Mouse (Mus musculus): ENCODE measurements at regions not wholly inside any gene's neighbourhood (a gene's known extent, or its start where the extent isn't known, plus 50 kb on each side); places are given as distances from the start of the nearest gene placed in this dataset.

DNA sequence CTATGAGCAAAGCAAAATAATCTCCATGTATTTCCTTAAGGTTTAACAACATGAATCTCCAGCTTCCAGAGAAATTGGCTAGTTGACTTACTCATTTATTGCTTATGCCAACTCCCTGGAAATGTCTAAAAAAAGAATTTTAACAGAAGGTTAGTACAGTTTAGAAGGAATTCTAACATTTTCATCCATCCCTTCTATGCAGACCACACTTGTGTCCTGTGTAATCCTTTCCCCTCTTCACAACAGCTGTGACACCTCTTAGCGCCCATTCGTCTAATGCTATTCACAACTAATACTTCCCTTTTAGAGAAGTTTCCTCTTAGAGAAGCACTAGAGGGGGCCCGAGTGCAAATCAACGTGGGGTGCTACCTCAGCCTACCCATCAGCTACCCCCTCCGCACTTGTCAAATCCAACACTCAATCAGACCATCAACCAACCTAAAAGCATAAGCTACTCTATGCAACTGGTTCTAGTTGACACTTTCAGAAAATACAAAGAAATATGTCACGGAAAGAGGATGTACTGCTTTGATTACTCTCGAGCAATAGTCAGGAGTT lies 428.4 kb upstream of the Mef2c start:
- Histone ChIP-seq H3K4me3 (ENCODE audit: insufficient read depth, low read length) (no peak overlapping the region), H3K27ac (ENCODE audit: insufficient read depth, low read length) (peak overlapping the region; percentile 28), H3K4me1 (ENCODE audit: control insufficient read depth, insufficient read depth, low read length) (no peaks in the 10 kb centered on the region)
- TF ChIP-seq CTCF (IDR thresholded peaks at IDR 0.05; ENCODE audit: extremely low read depth, insufficient read depth, low read length) (no peak), POLR2A (IDR thresholded peaks at IDR 0.05; ENCODE audit: extremely low read depth, insufficient read depth, low read length) (no peak)

DNA sequence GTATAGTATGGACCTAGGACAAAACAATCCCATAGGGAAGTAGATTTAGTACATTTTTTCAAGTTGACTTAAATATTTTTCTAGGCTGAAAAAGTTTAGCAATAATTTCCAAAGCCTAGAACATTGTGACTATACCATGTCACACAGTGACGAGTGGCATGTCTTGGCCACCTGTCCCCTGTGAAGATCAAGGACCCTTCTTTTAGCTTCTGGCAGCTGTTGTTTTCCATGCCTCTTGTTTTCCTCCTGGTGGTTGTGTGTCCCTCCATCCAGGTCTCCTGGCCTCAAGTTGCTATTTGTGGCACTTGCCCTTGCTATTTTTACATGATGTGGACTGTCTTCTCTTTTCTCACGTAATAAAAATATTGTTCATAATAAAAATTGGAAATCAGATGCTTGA lies 427.2 kb upstream of the Mef2c start:
- no peak for TF ChIP-seq POLR2A (IDR thresholded peaks at IDR 0.05; ENCODE audit: extremely low read depth, insufficient read depth, low read length)
- no peak for TF ChIP-seq CTCF (IDR thresholded peaks at IDR 0.05; ENCODE audit: extremely low read depth, insufficient read depth, low read length)
- H3K4me3 ChIP-seq (ENCODE audit: insufficient read depth, low read length) = no peak overlapping the region
- H3K27ac ChIP-seq (ENCODE audit: insufficient read depth, low read length) = 0 out of 2 replicates have a peak overlapping the region, but pooled peaks have one; percentile 6
- no peaks in the 10 kb centered on the region for H3K4me1 ChIP-seq (ENCODE audit: control insufficient read depth, insufficient read depth, low read length)

DNA sequence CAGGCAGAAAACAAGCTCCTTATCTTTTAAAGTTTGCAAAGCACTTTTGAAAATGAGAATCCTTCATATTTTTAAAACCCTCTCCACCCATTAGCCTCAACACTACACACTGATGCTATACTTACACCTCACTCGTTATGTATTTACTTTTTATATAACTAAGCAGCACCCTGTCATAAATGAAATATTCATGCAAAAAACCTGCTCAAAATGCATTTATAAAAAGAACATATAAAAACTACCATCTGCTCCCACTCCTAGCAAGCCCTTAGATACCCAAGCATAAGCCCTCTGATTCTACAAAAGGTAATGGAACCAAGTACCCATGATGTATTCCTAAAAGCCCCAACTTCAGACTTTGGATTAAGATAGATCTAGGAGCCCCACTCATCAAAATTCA lies 426.7 kb upstream of the Mef2c start:
- no peak overlapping the region for H3K4me3 ChIP-seq (ENCODE audit: insufficient read depth, low read length)
- no peak for TF ChIP-seq POLR2A (IDR thresholded peaks at IDR 0.05; ENCODE audit: extremely low read depth, insufficient read depth, low read length)
- no peak for TF ChIP-seq CTCF (IDR thresholded peaks at IDR 0.05; ENCODE audit: extremely low read depth, insufficient read depth, low read length)
- H3K27ac ChIP-seq (ENCODE audit: insufficient read depth, low read length) = no peak overlapping the region
- H3K4me1 ChIP-seq (ENCODE audit: control insufficient read depth, insufficient read depth, low read length) = no peaks in the 10 kb centered on the region

DNA sequence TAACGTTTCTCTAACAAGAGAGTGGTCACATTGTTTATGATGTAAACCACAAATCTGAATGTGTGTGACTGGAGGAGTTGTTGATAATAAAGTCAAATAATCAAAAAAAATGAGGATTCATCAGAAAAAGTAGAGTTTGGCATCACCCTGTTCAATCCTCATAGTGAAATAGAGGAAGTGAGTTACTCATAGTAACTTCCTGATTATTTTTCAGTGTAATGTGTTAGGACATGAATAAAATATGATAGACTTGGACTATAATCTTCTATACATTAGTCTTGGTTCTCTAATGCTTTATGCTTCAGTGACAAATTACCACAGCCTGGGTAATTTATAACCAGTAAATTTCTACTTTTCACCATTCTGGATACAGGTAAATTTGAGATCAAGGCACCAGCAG lies 424.5 kb upstream of the Mef2c start:
- Histone ChIP-seq H3K4me3 (ENCODE audit: insufficient read depth, low read length) (no peak overlapping the region), H3K4me1 (ENCODE audit: control insufficient read depth, insufficient read depth, low read length) (no peaks in the 10 kb centered on the region), H3K27ac (ENCODE audit: insufficient read depth, low read length) (no peak overlapping the region)
- TF ChIP-seq POLR2A (IDR thresholded peaks at IDR 0.05; ENCODE audit: extremely low read depth, insufficient read depth, low read length) (no peak), CTCF (IDR thresholded peaks at IDR 0.05; ENCODE audit: extremely low read depth, insufficient read depth, low read length) (no peak)

DNA sequence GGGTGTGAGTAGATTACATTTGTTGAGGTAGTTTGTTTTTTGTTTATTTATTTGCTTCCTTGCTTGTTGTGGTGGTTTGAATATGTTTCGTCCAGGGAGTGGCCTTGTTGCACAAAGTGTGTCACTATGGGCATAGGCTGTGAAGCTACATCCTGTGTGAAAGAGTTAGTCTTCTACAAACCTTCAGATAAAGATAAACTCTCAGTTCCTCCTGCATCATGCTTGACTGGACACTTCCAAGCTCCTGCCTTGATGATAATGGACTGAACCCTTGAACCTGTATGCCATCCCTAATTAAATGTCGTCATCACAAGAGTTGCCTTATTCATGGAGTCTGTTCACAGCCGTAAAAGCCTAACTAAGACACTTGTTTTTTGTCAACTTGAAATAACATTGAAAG lies 418.9 kb upstream of the Mef2c start:
- Histone ChIP-seq H3K27ac (ENCODE audit: insufficient read depth, low read length) (no peak overlapping the region), H3K4me1 (ENCODE audit: control insufficient read depth, insufficient read depth, low read length) (no peaks in the 10 kb centered on the region), H3K4me3 (ENCODE audit: insufficient read depth, low read length) (no peak overlapping the region)
- no peak for TF ChIP-seq POLR2A (IDR thresholded peaks at IDR 0.05; ENCODE audit: extremely low read depth, insufficient read depth, low read length)
- TF ChIP-seq CTCF (IDR thresholded peaks at IDR 0.05; ENCODE audit: extremely low read depth, insufficient read depth, low read length) = no peak

DNA sequence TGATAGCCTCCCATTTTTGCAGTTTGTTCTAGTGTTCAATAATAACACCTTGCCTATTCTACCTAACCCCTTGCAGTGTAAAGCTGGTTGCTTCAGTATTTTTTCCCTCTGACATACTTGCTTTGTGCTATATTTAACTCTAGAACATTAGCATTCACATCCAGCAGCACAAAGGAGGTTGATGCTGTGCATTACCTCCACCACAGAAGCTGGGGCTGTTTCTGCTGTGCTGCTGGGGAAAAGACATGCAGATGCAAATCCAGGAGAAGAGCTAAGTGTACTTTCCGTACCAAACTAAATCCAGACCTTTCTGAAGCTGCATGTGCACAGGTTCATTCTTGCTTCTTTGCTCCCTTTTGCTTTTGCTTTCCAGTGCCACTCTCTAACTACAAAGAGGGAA lies 403.9 kb upstream of the Mef2c start:
- Histone ChIP-seq H3K4me3 (ENCODE audit: insufficient read depth, low read length) (no peak overlapping the region), H3K4me1 (ENCODE audit: control insufficient read depth, insufficient read depth, low read length) (no peaks in the 10 kb centered on the region; the same call in 1 of the 2 replicates), H3K27ac (ENCODE audit: insufficient read depth, low read length) (no peak overlapping the region)
- TF ChIP-seq CTCF (IDR thresholded peaks at IDR 0.05; ENCODE audit: extremely low read depth, insufficient read depth, low read length) (no peak), POLR2A (IDR thresholded peaks at IDR 0.05; ENCODE audit: extremely low read depth, insufficient read depth, low read length) (no peak)

DNA sequence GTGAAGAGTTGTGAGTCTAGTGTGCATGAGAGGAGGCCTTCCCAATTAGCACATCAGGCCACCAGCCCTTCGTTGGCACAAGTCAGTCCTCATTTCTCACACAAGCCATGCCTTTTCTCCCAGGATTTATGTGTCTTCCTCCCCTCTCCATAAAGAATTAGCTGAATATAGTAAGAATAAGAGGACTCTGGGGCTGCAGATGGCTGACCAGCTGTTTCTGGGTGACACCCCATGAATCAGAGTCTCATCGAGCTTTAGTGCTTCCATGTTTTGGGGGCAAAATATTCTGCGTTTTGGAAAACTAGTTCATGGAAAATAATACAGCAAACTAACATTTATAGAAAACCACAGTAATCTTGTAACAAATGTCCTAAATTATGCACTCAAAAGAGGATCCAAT lies 393.2 kb upstream of the Mef2c start:
- no peak for TF ChIP-seq POLR2A (IDR thresholded peaks at IDR 0.05; ENCODE audit: extremely low read depth, insufficient read depth, low read length)
- H3K4me3 ChIP-seq (ENCODE audit: insufficient read depth, low read length) = no peak overlapping the region
- peaks cover 1% of the 10 kb centered on the region; the same call in 1 of the 2 replicates for H3K4me1 ChIP-seq (ENCODE audit: control insufficient read depth, insufficient read depth, low read length)
- peak overlapping the region; percentile 83 for H3K27ac ChIP-seq (ENCODE audit: insufficient read depth, low read length)

DNA sequence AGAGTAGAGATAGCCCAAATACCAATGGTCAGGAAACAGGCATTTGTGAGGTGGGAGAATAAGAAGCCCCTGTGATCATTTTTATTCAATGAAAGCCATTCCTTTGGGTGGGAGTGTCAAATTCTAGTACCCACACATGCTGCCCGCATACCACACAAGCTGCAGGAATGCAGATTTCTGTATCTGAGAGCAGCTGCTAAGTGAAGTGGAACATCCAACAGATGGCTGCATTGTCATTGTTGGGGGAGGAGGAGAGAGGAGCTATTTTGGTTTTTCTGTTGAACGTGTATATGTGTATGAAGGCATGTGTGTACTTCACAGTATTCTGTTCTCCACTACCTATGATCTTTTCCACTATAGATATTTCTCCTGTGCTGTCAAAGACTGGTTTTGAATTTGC lies 392.3 kb upstream of the Mef2c start:
- TF ChIP-seq CTCF (IDR thresholded peaks at IDR 0.05; ENCODE audit: extremely low read depth, insufficient read depth, low read length) = no peak
- no peak for TF ChIP-seq POLR2A (IDR thresholded peaks at IDR 0.05; ENCODE audit: extremely low read depth, insufficient read depth, low read length)
- H3K27ac ChIP-seq (ENCODE audit: insufficient read depth, low read length) = peak overlapping the region; percentile 59; the same call in 1 of the 2 replicates
- H3K4me3 ChIP-seq (ENCODE audit: insufficient read depth, low read length) = no peak overlapping the region
- peaks cover 1% of the 10 kb centered on the region; the same call in 1 of the 2 replicates for H3K4me1 ChIP-seq (ENCODE audit: control insufficient read depth, insufficient read depth, low read length)

DNA sequence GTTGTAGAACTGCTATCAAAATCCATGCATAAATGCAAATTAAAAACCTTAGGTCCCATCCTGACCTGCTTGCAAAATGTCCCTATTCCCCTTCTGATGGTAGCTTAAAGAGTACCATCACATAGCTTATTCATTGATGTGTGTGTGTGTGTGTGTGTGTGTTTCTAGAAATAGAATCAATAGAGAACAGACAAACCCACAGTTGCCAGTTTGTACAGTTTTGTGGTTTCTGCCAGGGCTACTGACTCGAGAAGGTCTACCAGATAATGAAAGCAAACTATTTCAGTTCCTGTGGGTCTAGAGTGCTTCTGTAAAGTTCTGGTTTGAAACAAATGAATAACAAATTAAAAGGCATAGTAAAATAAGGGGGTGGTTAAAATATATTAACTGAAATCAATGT lies 391.5 kb upstream of the Mef2c start:
- Histone ChIP-seq H3K4me3 (ENCODE audit: insufficient read depth, low read length) (no peak overlapping the region), H3K4me1 (ENCODE audit: control insufficient read depth, insufficient read depth, low read length) (peaks cover 1% of the 10 kb centered on the region; the same call in 1 of the 2 replicates), H3K27ac (ENCODE audit: insufficient read depth, low read length) (no peak overlapping the region)
- no peak for TF ChIP-seq POLR2A (IDR thresholded peaks at IDR 0.05; ENCODE audit: extremely low read depth, insufficient read depth, low read length)

DNA sequence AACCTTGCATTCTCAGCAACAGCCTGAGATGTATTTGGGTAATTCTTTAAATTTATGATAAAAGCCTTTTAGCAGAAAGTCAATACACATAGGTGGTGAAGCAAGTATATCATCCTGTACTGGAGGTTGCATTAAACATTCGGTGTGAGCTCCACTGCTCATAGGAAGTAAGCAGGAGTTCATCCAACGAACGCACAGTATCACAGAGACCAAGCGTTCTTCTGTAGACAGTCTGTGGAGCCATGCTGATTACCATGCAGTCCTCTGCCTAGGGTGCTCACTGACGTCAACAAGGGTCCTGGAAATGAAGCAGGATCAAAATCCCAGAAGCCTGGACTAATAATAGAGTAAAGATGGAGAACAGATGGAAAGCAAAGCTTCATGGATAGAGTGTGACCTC lies 391.1 kb upstream of the Mef2c start:
- Histone ChIP-seq H3K4me3 (ENCODE audit: insufficient read depth, low read length) (no peak overlapping the region), H3K27ac (ENCODE audit: insufficient read depth, low read length) (no peak overlapping the region; the same call in 1 of the 2 replicates), H3K4me1 (ENCODE audit: control insufficient read depth, insufficient read depth, low read length) (peaks cover 1% of the 10 kb centered on the region; the same call in 1 of the 2 replicates)
- TF ChIP-seq CTCF (IDR thresholded peaks at IDR 0.05; ENCODE audit: extremely low read depth, insufficient read depth, low read length) (no peak), POLR2A (IDR thresholded peaks at IDR 0.05; ENCODE audit: extremely low read depth, insufficient read depth, low read length) (no peak)

Data from cortical plate, adult 2 months (tissue).